Mouse (Mus musculus): ENCODE measurements around the gene Zcchc14. TPM values are rescaled to one million over a fixed set of nuclear protein-coding genes. Genes with fewer than 3 reads are reported as not detected.

Gene Zcchc14
- polyA plus RNA-seq, 1 experiment from 2014 or later: 14.2 TPM

- Histone ChIP-seq H3K36me3 (ENCODE audit: control insufficient read depth, insufficient read depth, low read length) (no peaks in the 10 kb centered on the region), H3K9ac (ENCODE audit: low read depth, low read length) (no peak overlapping the region), H3K27me3 (ENCODE audit: control insufficient read depth, insufficient read depth, low read length) (no peaks in the 10 kb centered on the region), H3K4me2 (no peak overlapping the region), H3K4me1 (ENCODE audit: control insufficient read depth, insufficient read depth, low read length) (peaks cover 6% of the 10 kb centered on the region; the same call in 1 of the 2 replicates), H3K4me3 (ENCODE audit: low read depth, low read length) (no peak overlapping the region), H3K9me3 (replicated peaks; ENCODE audit: control insufficient read depth, low read length) (no peaks in the 10 kb centered on the region), H3K27ac (ENCODE audit: low read depth, low read length) (no peak overlapping the region)
- no peak for ATAC-seq (replicated peaks; ENCODE audit: insufficient number of reproducible peaks, low FRiP score, low TSS enrichment)
- 56% methylated on average over 18 of the region's 18 CpGs for WGBS (ENCODE audit: insufficient replicate concordance)
Measured at GRCm38 (mm10) chr8:121661631-121662357, 9.1 kb upstream of the Zcchc14 start.

GRCm38 (mm10) chr8:121660602-121661001 lies 7.9 kb upstream of the Zcchc14 start:
- Histone ChIP-seq H3K4me1 (ENCODE audit: control insufficient read depth, insufficient read depth, low read length) (peaks cover 4% of the 10 kb centered on the region; the same call in 1 of the 2 replicates), H3K9me3 (replicated peaks; ENCODE audit: control insufficient read depth, low read length) (no peaks in the 10 kb centered on the region), H3K27me3 (ENCODE audit: control insufficient read depth, insufficient read depth, low read length) (no peaks in the 10 kb centered on the region), H3K4me3 (ENCODE audit: low read depth, low read length) (no peak overlapping the region), H3K27ac (ENCODE audit: low read depth, low read length) (no peak overlapping the region), H3K36me3 (ENCODE audit: control insufficient read depth, insufficient read depth, low read length) (no peaks in the 10 kb centered on the region), H3K4me2 (no peak overlapping the region), H3K9ac (ENCODE audit: low read depth, low read length) (no peak overlapping the region)
- ATAC-seq (replicated peaks; ENCODE audit: insufficient number of reproducible peaks, low FRiP score, low TSS enrichment): no peak
- 75% methylated on average over 15 of the region's 15 CpGs for WGBS (ENCODE audit: insufficient replicate concordance)

GRCm38 (mm10) chr8:121654966-121655494 lies 2.3 kb upstream of the Zcchc14 start:
- no peak overlapping the region for H3K4me2 ChIP-seq
- H3K27ac ChIP-seq (ENCODE audit: low read depth, low read length): no peak overlapping the region
- 76% methylated on average over 14 of the region's 14 CpGs for WGBS (ENCODE audit: insufficient replicate concordance)
- no peaks in the 10 kb centered on the region for H3K27me3 ChIP-seq (ENCODE audit: control insufficient read depth, insufficient read depth, low read length)
- peaks cover 21% of the 10 kb centered on the region for H3K4me1 ChIP-seq (ENCODE audit: control insufficient read depth, insufficient read depth, low read length)
- H3K4me3 ChIP-seq (ENCODE audit: low read depth, low read length): no peak overlapping the region
- ATAC-seq (replicated peaks; ENCODE audit: insufficient number of reproducible peaks, low FRiP score, low TSS enrichment): no peak
- no peaks in the 10 kb centered on the region for H3K36me3 ChIP-seq (ENCODE audit: control insufficient read depth, insufficient read depth, low read length)
- no peak overlapping the region for H3K9ac ChIP-seq (ENCODE audit: low read depth, low read length)
- no peaks in the 10 kb centered on the region for H3K9me3 ChIP-seq (replicated peaks; ENCODE audit: control insufficient read depth, low read length)

GRCm38 (mm10) chr8:121654131-121654530 lies 1.4 kb upstream of the Zcchc14 start:
- no peaks in the 10 kb centered on the region for H3K27me3 ChIP-seq (ENCODE audit: control insufficient read depth, insufficient read depth, low read length)
- 73% methylated on average over 4 of the region's 4 CpGs for WGBS (ENCODE audit: insufficient replicate concordance)
- no peaks in the 10 kb centered on the region for H3K36me3 ChIP-seq (ENCODE audit: control insufficient read depth, insufficient read depth, low read length)
- H3K4me1 ChIP-seq (ENCODE audit: control insufficient read depth, insufficient read depth, low read length): peaks cover 27% of the 10 kb centered on the region
- no peak overlapping the region for H3K27ac ChIP-seq (ENCODE audit: low read depth, low read length)
- ATAC-seq (replicated peaks; ENCODE audit: insufficient number of reproducible peaks, low FRiP score, low TSS enrichment): no peak
- no peak overlapping the region for H3K4me3 ChIP-seq (ENCODE audit: low read depth, low read length)
- peak overlapping the region; percentile 86 for H3K4me2 ChIP-seq
- no peaks in the 10 kb centered on the region for H3K9me3 ChIP-seq (replicated peaks; ENCODE audit: control insufficient read depth, low read length)
- no peak overlapping the region for H3K9ac ChIP-seq (ENCODE audit: low read depth, low read length)

DNA sequence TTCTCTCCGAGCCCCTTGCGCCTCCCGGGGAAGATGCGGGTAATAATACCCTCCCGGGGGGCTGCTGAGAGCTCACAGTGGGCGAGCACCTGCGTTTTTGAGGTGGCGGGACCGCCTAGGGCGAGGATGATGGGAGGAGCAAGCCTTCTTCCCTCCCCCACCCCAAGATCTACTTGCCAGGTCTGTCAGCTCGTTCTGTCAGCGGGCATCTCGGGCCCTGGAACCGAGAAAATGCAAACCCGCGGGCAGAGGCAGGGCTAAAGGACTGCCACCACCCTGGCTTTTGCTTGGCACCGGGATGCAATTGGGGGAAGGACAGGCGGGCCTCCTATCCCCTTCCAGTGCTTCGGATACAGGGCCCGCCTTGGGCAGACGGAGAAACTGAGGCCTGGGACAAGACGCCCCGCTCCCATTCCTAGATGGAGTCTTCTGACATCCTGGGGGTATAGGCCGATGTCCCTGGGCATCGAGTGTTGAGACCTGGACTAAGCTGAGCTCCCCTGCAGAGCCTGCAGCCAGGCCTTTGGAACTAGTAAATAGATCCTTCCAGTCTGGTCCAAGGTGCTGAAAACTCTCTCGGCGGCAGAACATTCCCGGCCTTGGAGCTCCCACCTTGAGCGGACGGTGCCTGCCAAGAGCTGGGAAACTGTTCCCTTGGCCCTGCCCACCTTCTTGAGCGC lies 779 bp upstream of the Zcchc14 start:
- 4% methylated on average over 31 of the region's 31 CpGs for WGBS (ENCODE audit: insufficient replicate concordance)

GRCm38 (mm10) chr8:121651874-121652361 lies 783 bp downstream of the Zcchc14 start:
- Histone ChIP-seq H3K4me3 (ENCODE audit: low read depth, low read length) (peak overlapping the region; percentile 73), H3K27me3 (ENCODE audit: control insufficient read depth, insufficient read depth, low read length) (no peaks in the 10 kb centered on the region), H3K27ac (ENCODE audit: low read depth, low read length) (no peak overlapping the region), H3K4me2 (peak overlapping the region; percentile 94), H3K36me3 (ENCODE audit: control insufficient read depth, insufficient read depth, low read length) (no peaks in the 10 kb centered on the region), H3K9ac (ENCODE audit: low read depth, low read length) (peak overlapping the region; percentile 79), H3K4me1 (ENCODE audit: control insufficient read depth, insufficient read depth, low read length) (peaks cover 37% of the 10 kb centered on the region), H3K9me3 (replicated peaks; ENCODE audit: control insufficient read depth, low read length) (no peaks in the 10 kb centered on the region)
- under 1% methylated on average over 40 of the region's 56 CpGs for WGBS (ENCODE audit: insufficient replicate concordance)
- ATAC-seq (replicated peaks; ENCODE audit: insufficient number of reproducible peaks, low FRiP score, low TSS enrichment): no peak

More for the DNA sequence above, 779 bp upstream of the Zcchc14 start:
- H3K9me3 ChIP-seq (replicated peaks; ENCODE audit: control insufficient read depth, low read length): no peaks in the 10 kb centered on the region
- peak overlapping the region; percentile 71 for H3K27ac ChIP-seq (ENCODE audit: low read depth, low read length)
- peaks cover 27% of the 10 kb centered on the region for H3K4me1 ChIP-seq (ENCODE audit: control insufficient read depth, insufficient read depth, low read length)
- H3K4me2 ChIP-seq: peak overlapping the region; percentile 86
- peak overlapping the region; percentile 89 for H3K4me3 ChIP-seq (ENCODE audit: low read depth, low read length)
- H3K9ac ChIP-seq (ENCODE audit: low read depth, low read length): peak overlapping the region; percentile 74
- no peak; the same call in 1 of the 2 replicates for ATAC-seq (replicated peaks; ENCODE audit: insufficient number of reproducible peaks, low FRiP score, low TSS enrichment)
- H3K36me3 ChIP-seq (ENCODE audit: control insufficient read depth, insufficient read depth, low read length): no peaks in the 10 kb centered on the region
- H3K27me3 ChIP-seq (ENCODE audit: control insufficient read depth, insufficient read depth, low read length): no peaks in the 10 kb centered on the region

- WGBS (ENCODE audit: insufficient replicate concordance): 13% methylated on average over 47 of the region's 47 CpGs
- Histone ChIP-seq H3K4me3 (ENCODE audit: low read depth, low read length) (peak overlapping the region; percentile 73), H3K4me1 (ENCODE audit: control insufficient read depth, insufficient read depth, low read length) (peaks cover 37% of the 10 kb centered on the region), H3K27ac (ENCODE audit: low read depth, low read length) (no peak overlapping the region), H3K27me3 (ENCODE audit: control insufficient read depth, insufficient read depth, low read length) (no peaks in the 10 kb centered on the region), H3K4me2 (peak overlapping the region; percentile 94), H3K36me3 (ENCODE audit: control insufficient read depth, insufficient read depth, low read length) (no peaks in the 10 kb centered on the region), H3K9ac (ENCODE audit: low read depth, low read length) (peak overlapping the region; percentile 79), H3K9me3 (replicated peaks; ENCODE audit: control insufficient read depth, low read length) (no peaks in the 10 kb centered on the region)
- ATAC-seq (replicated peaks; ENCODE audit: insufficient number of reproducible peaks, low FRiP score, low TSS enrichment): no peak
Measured at GRCm38 (mm10) chr8:121651308-121651873, 1.3 kb downstream of the Zcchc14 start.
